Mouse (Mus musculus) E14TG2a.4 (cell line): ENCODE measurements at regions not wholly inside any gene's neighbourhood (a gene's known extent, or its start where the extent isn't known, plus 50 kb on each side); places are given as distances from the start of the nearest gene placed in this dataset.

Experiments
- H3K27me3 ChIP-seq: 2 replicates; pipeline ENCODE4 v1.6.1; 2014; ENCODE audit warnings: low read length, control low read depth; ENCODE audit not compliant: insufficient read depth
- H3K36me3 ChIP-seq: 2 replicates; pipeline ENCODE4 v1.6.1; 2014; ENCODE audit warnings: low read length, control low read depth; ENCODE audit not compliant: insufficient read depth
- H3K4me1 ChIP-seq: replicated peaks from 2 replicates; pipeline ENCODE4 v1.6.1; 2014; ENCODE audit warnings: low read depth, low read length, control low read depth
- H3K4me3 ChIP-seq: replicated peaks from 2 replicates; pipeline ENCODE4 v1.5.1; 2014; ENCODE audit warnings: mild to moderate bottlenecking, low read length
- H3K9me3 ChIP-seq: 2 replicates; pipeline ENCODE4 v1.6.1; 2014; ENCODE audit warnings: low read length, control low read depth
- CTCF ChIP-seq: conservative IDR thresholded peaks from 2 replicates; pipeline ENCODE4 v1.5.1; 2014; ENCODE audit warnings: low read length
- NANOG ChIP-seq: IDR thresholded peaks from 2 replicates; pipeline ENCODE4 v1.6.1; 2014; ENCODE audit warnings: borderline replicate concordance, low read length, mixed read lengths
- POU5F1 ChIP-seq: IDR thresholded peaks from 2 replicates; pipeline ENCODE4 v1.6.1; 2014; ENCODE audit warnings: low read length, borderline replicate concordance

GRCm38 (mm10) chr8:112933815-112934214 lies 364.0 kb downstream of the Cntnap4 start:
- TF ChIP-seq CTCF = no peak
- no peak for TF ChIP-seq NANOG
- TF ChIP-seq POU5F1 = no peak
- no peak overlapping the region for H3K4me3 ChIP-seq
- no peaks in the 10 kb centered on the region for H3K4me1 ChIP-seq
- H3K27me3 ChIP-seq = no peaks in the 10 kb centered on the region
- H3K36me3 ChIP-seq = no peaks in the 10 kb centered on the region
- 0 out of 2 replicates have a peak, but pooled peaks cover 2% of the 10 kb centered on the region for H3K9me3 ChIP-seq

GRCm38 (mm10) chr8:112935411-112935810 lies 365.6 kb downstream of the Cntnap4 start:
- Histone ChIP-seq H3K36me3 (no peaks in the 10 kb centered on the region), H3K4me1 (no peaks in the 10 kb centered on the region), H3K9me3 (0 out of 2 replicates have a peak, but pooled peaks cover 2% of the 10 kb centered on the region), H3K27me3 (no peaks in the 10 kb centered on the region), H3K4me3 (no peak overlapping the region)
- TF ChIP-seq CTCF (no peak), NANOG (no peak), POU5F1 (no peak)

- TF ChIP-seq POU5F1 (no peak), NANOG (no peak), CTCF (no peak)
- H3K36me3 ChIP-seq = no peaks in the 10 kb centered on the region
Measured at GRCm38 (mm10) chr8:112935897-112936719, 366.3 kb downstream of the Cntnap4 start.

GRCm38 (mm10) chr8:112972418-112972817 lies 402.6 kb downstream of the Cntnap4 start:
- H3K27me3 ChIP-seq = no peaks in the 10 kb centered on the region
- H3K4me1 ChIP-seq = no peaks in the 10 kb centered on the region
- TF ChIP-seq CTCF (peak; percentile 82), POU5F1 (no peak), NANOG (no peak)
- H3K36me3 ChIP-seq = no peaks in the 10 kb centered on the region
- no peak overlapping the region for H3K4me3 ChIP-seq
- H3K9me3 ChIP-seq = no peaks in the 10 kb centered on the region

More at GRCm38 (mm10) chr8:112935897-112936719, 366.3 kb downstream of the Cntnap4 start:
- Histone ChIP-seq H3K27me3 (no peaks in the 10 kb centered on the region), H3K4me3 (no peak overlapping the region), H3K4me1 (no peaks in the 10 kb centered on the region), H3K9me3 (0 out of 2 replicates have a peak, but pooled peaks cover 2% of the 10 kb centered on the region)

- H3K36me3 ChIP-seq = no peaks in the 10 kb centered on the region
- no peak for TF ChIP-seq CTCF
- TF ChIP-seq NANOG = no peak
- TF ChIP-seq POU5F1 = no peak
- no peak overlapping the region for H3K4me3 ChIP-seq
- no peaks in the 10 kb centered on the region for H3K27me3 ChIP-seq
- no peaks in the 10 kb centered on the region for H3K9me3 ChIP-seq
- no peaks in the 10 kb centered on the region for H3K4me1 ChIP-seq
Measured at GRCm38 (mm10) chr8:112975734-112976133, 405.9 kb downstream of the Cntnap4 start.

- Histone ChIP-seq H3K36me3 (no peaks in the 10 kb centered on the region), H3K27me3 (no peaks in the 10 kb centered on the region), H3K4me3 (no peak overlapping the region), H3K4me1 (no peaks in the 10 kb centered on the region), H3K9me3 (no peaks in the 10 kb centered on the region)
- no peak for TF ChIP-seq CTCF
- TF ChIP-seq NANOG = no peak
- no peak for TF ChIP-seq POU5F1
Measured at GRCm38 (mm10) chr8:112976312-112976711, 406.5 kb downstream of the Cntnap4 start.

- no peaks in the 10 kb centered on the region for H3K4me1 ChIP-seq
- no peaks in the 10 kb centered on the region for H3K36me3 ChIP-seq
- H3K4me3 ChIP-seq = no peak overlapping the region
- no peaks in the 10 kb centered on the region for H3K9me3 ChIP-seq
- TF ChIP-seq POU5F1 = no peak
- no peak for TF ChIP-seq CTCF
- TF ChIP-seq NANOG = no peak
- H3K27me3 ChIP-seq = no peaks in the 10 kb centered on the region
Measured at GRCm38 (mm10) chr8:112993781-112994180, 423.9 kb downstream of the Cntnap4 start.

GRCm38 (mm10) chr8:113007356-113007755 lies 437.5 kb downstream of the Cntnap4 start:
- H3K4me1 ChIP-seq = no peaks in the 10 kb centered on the region
- TF ChIP-seq POU5F1 = no peak
- no peak for TF ChIP-seq CTCF
- TF ChIP-seq NANOG = no peak
- no peaks in the 10 kb centered on the region for H3K27me3 ChIP-seq
- H3K4me3 ChIP-seq = no peak overlapping the region
- no peaks in the 10 kb centered on the region; the same call in 1 of the 2 replicates for H3K9me3 ChIP-seq
- H3K36me3 ChIP-seq = no peaks in the 10 kb centered on the region
